Mouse (Mus musculus) forebrain, embryonic 10.5 days (tissue): Measurements from ENCODE around the gene Clcn7. TPM values are rescaled to one million over a fixed set of nuclear protein-coding genes. Genes with fewer than 3 reads are reported as not detected.

Experiments used
- DNase-seq: peaks from one replicate; pipeline ENCODE4 v3.0.0-alpha.2; 2017; ENCODE audit warnings: low spot score; ENCODE audit errors: extremely low spot score
- H3K27ac ChIP-seq: fragments of 300-500 bp; sonication (generic); 2 replicates; pipeline ENCODE4 v1.5.1; 2016; ENCODE audit warnings: mild to moderate bottlenecking
- H3K27me3 ChIP-seq: fragments of 300-500 bp; sonication (generic); 2 replicates; pipeline ENCODE4 v1.6.1; 2016; ENCODE audit warnings: mild to moderate bottlenecking; ENCODE audit not compliant: poor library complexity, severe bottlenecking
- H3K36me3 ChIP-seq: fragments of 300-500 bp; sonication (generic); replicated peaks from 2 replicates; pipeline ENCODE4 v1.6.1; 2016; ENCODE audit warnings: mild to moderate bottlenecking, moderate library complexity
- H3K4me1 ChIP-seq: fragments of 300-500 bp; sonication (generic); 2 replicates; pipeline ENCODE4 v1.6.1; 2016
- H3K4me3 ChIP-seq: fragments of 300-500 bp; sonication (generic); 2 replicates; pipeline ENCODE4 v1.5.1; 2016; ENCODE audit warnings: mild to moderate bottlenecking, moderate library complexity
- H3K9me3 ChIP-seq: fragments of 300-500 bp; sonication (generic); 2 replicates; pipeline ENCODE4 v1.6.1; 2016; ENCODE audit warnings: mild to moderate bottlenecking, moderate library complexity
- WGBS: fragments of 180-500 bp; shearing (Covaris S2); methylation state at CpG from one replicate; pipeline ENCODE4 v1.1.7; 2016; 5-methylcytosine and 5-hydroxymethylcytosine counted together
- polyA plus RNA-seq: library from polyadenylated mRNA; unstranded; fragments of >200 nt; fragmentation: Nextera tagmentation; extraction: Ambion mirVana; gene quantifications from 2 replicates; pipeline ENCODE4 v1.2.1, GENCODE M21; 2016

Clcn7 gene
- polyA plus RNA-seq: 24.3 and 24.7 TPM in 2 replicates

- Histone ChIP-seq H3K27me3 (no peaks in the 10 kb centered on the region), H3K9me3 (no peaks in the 10 kb centered on the region), H3K4me3 (peak within 1 kb of the TSS; percentile 92), H3K36me3 (no peaks in the 10 kb centered on the region; the same call in 1 of the 2 replicates), H3K4me1 (peaks cover 17% of the 10 kb centered on the region), H3K27ac (peak within 1 kb of the TSS; percentile 85)
- peak; percentile 93 for DNase-seq
- WGBS: under 1% methylated on average over 40 of the region's 40 CpGs
These were observed at the start of gene Clcn7 for GRCm38 (mm10) chr17:25133275-25133698. TSS of gene Clcn7 (plus strand) at chr17:25133391.

- Histone ChIP-seq H3K4me1 (peaks cover 16% of the 10 kb centered on the region), H3K4me3 (no peak within 1 kb of the TSS), H3K36me3 (peaks cover 25% of the 10 kb centered on the region), H3K27me3 (no peaks in the 10 kb centered on the region), H3K9me3 (no peaks in the 10 kb centered on the region), H3K27ac (peak within 1 kb of the TSS; percentile 85)
- WGBS: 68% methylated on average over 7 of the region's 7 CpGs
- peak; percentile 63 for DNase-seq
These were observed 49.7 kb upstream of the Clcn7 start, which contains the start of gene Tmem204 for GRCm38 (mm10) chr17:25083444-25083931. TSS of gene Tmem204 (minus strand) at chr17:25083591.

DNA sequence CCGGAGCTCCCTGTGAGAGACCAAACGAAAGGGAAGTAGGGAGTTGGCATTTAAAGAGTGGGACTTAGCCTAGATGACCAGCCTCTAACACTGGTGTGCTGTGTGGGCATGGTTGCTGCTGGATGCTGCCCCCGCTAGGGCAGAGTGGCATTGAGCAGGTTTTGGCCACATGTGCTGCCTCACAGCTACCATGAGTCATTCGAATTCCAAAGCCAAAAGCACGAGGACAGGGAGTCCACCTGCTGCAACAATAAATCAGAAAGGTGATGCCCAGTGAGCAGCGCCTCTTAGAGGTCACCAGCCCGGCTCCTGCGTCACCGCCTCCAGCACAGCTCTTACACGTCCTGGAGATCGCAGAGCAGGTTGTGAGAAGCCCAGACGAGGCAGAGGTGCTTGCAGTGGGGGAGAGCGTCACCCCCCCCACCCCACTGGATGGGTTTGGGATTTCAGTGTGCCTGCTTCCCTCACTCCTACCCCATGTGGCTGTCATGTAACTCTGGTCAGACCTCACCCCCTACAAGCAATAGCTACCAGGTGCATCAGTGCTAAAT is 48.3 kb upstream of the Clcn7 start:
- Histone ChIP-seq H3K4me3 (no peak overlapping the region), H3K36me3 (peaks cover 37% of the 10 kb centered on the region), H3K4me1 (peaks cover 16% of the 10 kb centered on the region), H3K9me3 (no peaks in the 10 kb centered on the region), H3K27me3 (no peaks in the 10 kb centered on the region), H3K27ac (peak overlapping the region; percentile 85)
- 84% methylated on average over 13 of the region's 13 CpGs for WGBS
- DNase-seq: no peak

- no peak overlapping the region for H3K4me3 ChIP-seq
- no peaks in the 10 kb centered on the region for H3K9me3 ChIP-seq
- peaks cover 16% of the 10 kb centered on the region for H3K4me1 ChIP-seq
- WGBS: 95% methylated on average over 7 of the region's 7 CpGs
- no peak for DNase-seq
- H3K36me3 ChIP-seq: peaks cover 37% of the 10 kb centered on the region
- 0 out of 2 replicates have a peak overlapping the region, but pooled peaks have one; percentile 15 for H3K27ac ChIP-seq
- no peaks in the 10 kb centered on the region for H3K27me3 ChIP-seq
These were observed 46.5 kb upstream of the Clcn7 start for GRCm38 (mm10) chr17:25086724-25087123.

- WGBS: 93% methylated on average over 10 of the region's 10 CpGs
- peaks cover 57% of the 10 kb centered on the region for H3K36me3 ChIP-seq
These were observed 44.0 kb upstream of the Clcn7 start for GRCm38 (mm10) chr17:25089158-25089557.

GRCm38 (mm10) chr17:25090450-25090849 is 42.7 kb upstream of the Clcn7 start:
- no peak for DNase-seq
- Histone ChIP-seq H3K27me3 (no peaks in the 10 kb centered on the region), H3K4me3 (no peak overlapping the region), H3K36me3 (peaks cover 69% of the 10 kb centered on the region), H3K9me3 (no peaks in the 10 kb centered on the region), H3K27ac (no peak overlapping the region), H3K4me1 (no peaks in the 10 kb centered on the region)
- 95% methylated on average over 10 of the region's 10 CpGs for WGBS

More at GRCm38 (mm10) chr17:25089158-25089557, 44.0 kb upstream of the Clcn7 start:
- peak overlapping the region; percentile 4; the same call in 1 of the 2 replicates for H3K27ac ChIP-seq
- no peak for DNase-seq
- H3K4me1 ChIP-seq: peaks cover 3% of the 10 kb centered on the region
- no peaks in the 10 kb centered on the region for H3K9me3 ChIP-seq
- no peaks in the 10 kb centered on the region for H3K27me3 ChIP-seq
- no peak overlapping the region for H3K4me3 ChIP-seq

DNA sequence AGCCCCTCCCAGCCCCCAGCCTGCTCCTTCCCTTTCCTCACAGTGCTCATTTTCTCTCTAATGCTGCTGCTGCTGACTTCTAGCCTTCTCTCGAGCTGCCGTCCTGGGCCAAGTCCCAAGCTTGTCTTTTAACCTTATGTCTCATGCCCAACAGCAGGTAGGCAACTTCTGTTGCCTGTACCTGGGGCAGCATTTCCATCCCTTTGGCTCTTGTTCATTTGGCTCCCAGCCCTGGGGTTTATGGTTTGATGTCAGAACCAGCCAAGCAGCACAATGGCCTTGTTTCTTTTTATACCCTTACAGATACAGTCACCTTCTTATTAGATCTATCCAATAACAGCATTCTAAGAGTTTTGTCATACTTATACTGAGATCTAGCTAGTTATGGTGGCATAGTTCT is 37.0 kb upstream of the Clcn7 start:
- no peaks in the 10 kb centered on the region for H3K4me1 ChIP-seq
- no peak for DNase-seq
- no peak overlapping the region for H3K4me3 ChIP-seq
- H3K27me3 ChIP-seq: no peaks in the 10 kb centered on the region
- WGBS: 87% methylated on average over 2 of the region's 2 CpGs
- no peak overlapping the region for H3K27ac ChIP-seq
- H3K36me3 ChIP-seq: peaks cover 77% of the 10 kb centered on the region
- H3K9me3 ChIP-seq: no peaks in the 10 kb centered on the region

- H3K27ac ChIP-seq: no peak overlapping the region
- no peaks in the 10 kb centered on the region for H3K27me3 ChIP-seq
- H3K36me3 ChIP-seq: peaks cover 84% of the 10 kb centered on the region
- H3K4me1 ChIP-seq: no peaks in the 10 kb centered on the region
- H3K9me3 ChIP-seq: no peaks in the 10 kb centered on the region
- 88% methylated on average over 6 of the region's 6 CpGs for WGBS
- no peak overlapping the region for H3K4me3 ChIP-seq
- no peak for DNase-seq
These were observed 33.1 kb upstream of the Clcn7 start for GRCm38 (mm10) chr17:25100052-25100451.

DNA sequence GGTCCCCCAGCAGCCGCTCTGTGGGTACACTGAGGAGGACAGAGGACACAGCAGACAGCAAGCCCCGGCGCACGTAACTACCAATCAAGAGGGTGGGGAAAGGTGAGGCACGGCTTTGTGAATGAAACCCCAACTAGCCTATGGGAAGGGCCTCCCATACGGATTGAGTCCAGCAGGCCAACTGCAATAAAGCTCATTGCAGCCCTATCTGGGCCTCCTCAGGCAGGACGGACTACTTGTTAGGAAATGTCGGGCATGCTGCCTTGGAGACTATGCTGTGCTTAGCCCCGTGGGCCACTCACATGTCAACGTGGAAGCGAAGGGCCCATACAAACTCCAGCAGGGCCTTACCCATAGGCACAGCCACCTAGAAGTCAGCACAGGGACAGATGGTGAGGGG is 31.9 kb upstream of the Clcn7 start:
- no peak for DNase-seq
- no peak overlapping the region for H3K4me3 ChIP-seq
- no peaks in the 10 kb centered on the region for H3K9me3 ChIP-seq
- H3K4me1 ChIP-seq: no peaks in the 10 kb centered on the region
- H3K36me3 ChIP-seq: peaks cover 94% of the 10 kb centered on the region
- WGBS: 95% methylated on average over 11 of the region's 11 CpGs
- no peaks in the 10 kb centered on the region for H3K27me3 ChIP-seq
- H3K27ac ChIP-seq: no peak overlapping the region

GRCm38 (mm10) chr17:25107786-25108185 is 25.4 kb upstream of the Clcn7 start:
- H3K36me3 ChIP-seq: peaks cover 100% of the 10 kb centered on the region
- no peaks in the 10 kb centered on the region for H3K4me1 ChIP-seq
- no peaks in the 10 kb centered on the region for H3K27me3 ChIP-seq
- H3K9me3 ChIP-seq: no peaks in the 10 kb centered on the region
- H3K27ac ChIP-seq: no peak overlapping the region
- no peak for DNase-seq
- 98% methylated on average over 15 of the region's 16 CpGs for WGBS
- no peak overlapping the region for H3K4me3 ChIP-seq

DNA sequence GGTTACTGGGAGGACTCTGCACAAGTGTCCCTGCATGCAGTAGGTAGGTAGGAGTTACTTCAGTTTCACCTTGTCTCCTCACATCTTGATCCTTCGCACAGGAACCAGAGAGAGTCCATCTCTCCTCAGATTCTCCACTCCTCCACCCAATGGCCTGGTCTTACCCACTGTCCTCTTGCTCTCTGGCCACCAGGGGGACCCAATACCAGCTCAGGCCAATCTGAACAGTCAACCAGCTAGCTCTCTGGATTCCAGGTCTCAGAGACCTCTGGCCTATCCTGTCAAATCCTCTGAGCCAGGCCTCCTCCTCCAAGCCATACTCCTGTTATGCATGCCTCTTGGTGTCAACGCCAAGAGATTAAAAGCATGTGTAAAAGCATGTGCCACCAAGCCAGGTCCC is 23.6 kb upstream of the Clcn7 start:
- DNase-seq: peak; percentile 39
- Histone ChIP-seq H3K4me1 (peaks cover 5% of the 10 kb centered on the region), H3K4me3 (no peak overlapping the region), H3K27me3 (no peaks in the 10 kb centered on the region), H3K27ac (no peak overlapping the region), H3K36me3 (peaks cover 98% of the 10 kb centered on the region), H3K9me3 (no peaks in the 10 kb centered on the region)
- 80% methylated on average over 2 of the region's 2 CpGs for WGBS

DNA sequence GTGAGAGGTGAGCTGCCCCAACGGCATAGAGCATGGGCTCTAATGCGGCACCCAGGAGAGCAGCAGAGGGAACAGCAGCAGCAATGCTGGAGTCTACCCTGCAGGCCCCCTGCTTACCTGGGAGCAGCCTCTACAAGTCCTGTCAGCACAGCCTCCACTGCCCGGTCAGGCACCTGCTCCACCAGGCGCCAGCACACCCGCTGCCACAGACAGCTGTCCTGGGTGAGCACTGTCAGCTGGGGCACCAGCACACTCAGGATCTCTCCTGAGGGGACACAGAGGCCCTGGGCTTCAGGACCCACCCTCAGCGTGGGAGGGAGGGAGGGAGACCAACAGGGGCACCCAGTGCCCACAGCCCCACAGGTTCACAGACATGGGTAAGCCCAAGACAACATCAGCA is 22.6 kb upstream of the Clcn7 start:
- 96% methylated on average over 6 of the region's 6 CpGs for WGBS
- peaks cover 88% of the 10 kb centered on the region for H3K36me3 ChIP-seq
- DNase-seq: no peak
- H3K4me1 ChIP-seq: peaks cover 15% of the 10 kb centered on the region
- H3K27me3 ChIP-seq: no peaks in the 10 kb centered on the region
- no peaks in the 10 kb centered on the region for H3K9me3 ChIP-seq
- H3K4me3 ChIP-seq: no peak overlapping the region
- H3K27ac ChIP-seq: no peak overlapping the region

DNA sequence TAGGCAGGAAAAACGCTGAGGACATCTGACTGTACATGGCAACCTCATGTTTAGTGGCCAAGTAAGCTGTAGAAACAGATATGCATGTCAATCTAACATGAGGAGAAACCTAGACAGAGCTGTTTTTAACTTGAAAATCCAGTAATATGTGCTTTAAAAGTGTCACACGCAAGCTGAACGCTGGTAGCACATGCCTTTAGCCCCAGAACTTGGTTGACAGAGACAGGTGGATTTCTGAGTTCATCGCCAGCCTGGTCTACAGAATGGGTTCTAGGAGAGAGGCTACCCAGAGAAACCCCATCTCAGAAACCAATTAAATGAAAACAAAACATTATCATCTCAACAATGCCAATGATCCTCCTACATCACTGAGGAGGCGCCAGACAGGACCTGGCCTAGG is 22.0 kb upstream of the Clcn7 start:
- no peak for DNase-seq
- 92% methylated on average over 5 of the region's 5 CpGs for WGBS
- H3K36me3 ChIP-seq: peaks cover 82% of the 10 kb centered on the region
- peaks cover 21% of the 10 kb centered on the region for H3K4me1 ChIP-seq
- H3K27me3 ChIP-seq: no peaks in the 10 kb centered on the region
- H3K4me3 ChIP-seq: no peak overlapping the region
- H3K27ac ChIP-seq: no peak overlapping the region
- no peaks in the 10 kb centered on the region for H3K9me3 ChIP-seq
